Mouse (Mus musculus) liver, embryonic 11.5 days (tissue): Measurements from ENCODE around the gene 2310009B15Rik. TPM values are rescaled to one million over a fixed set of nuclear protein-coding genes. Genes with fewer than 3 reads are reported as not detected.
"Not testable (repeated sequence)": the region's sequence is repeated elsewhere in the genome, so short reads cannot be mapped to it uniquely, and the experiment has no call there.

ENCODE experiments used
- ATAC-seq: fragments of 200-750 bp; cut with Nextera tagmentation; replicated peaks from 2 replicates; pipeline ENCODE4 v1.8.0; 2017; ENCODE audit warnings: moderate number of reproducible peaks, mild to moderate bottlenecking, moderate TSS enrichment, moderate library complexity; ENCODE audit not compliant: low FRiP score
- DNase-seq: peaks from one replicate; pipeline ENCODE4 v3.0.0-alpha.2; 2017; ENCODE audit warnings: low spot score
- H3K27ac ChIP-seq: fragments of 300-500 bp; sonication (generic); 2 replicates; pipeline ENCODE4 v1.5.1; 2014; ENCODE audit warnings: mild to moderate bottlenecking, low read depth, low read length, control low read depth
- H3K27me3 ChIP-seq: fragments of 300-500 bp; sonication (generic); replicated peaks from 2 replicates; pipeline ENCODE4 v1.6.1; 2014; ENCODE audit warnings: low read length, mixed read lengths; ENCODE audit not compliant: control insufficient read depth, insufficient read depth
- H3K36me3 ChIP-seq: fragments of 300-500 bp; sonication (generic); 2 replicates; pipeline ENCODE4 v1.6.1; 2014; ENCODE audit warnings: mild to moderate bottlenecking, low read length, moderate library complexity, mixed read lengths; ENCODE audit not compliant: control insufficient read depth, insufficient read depth
- H3K4me1 ChIP-seq: fragments of 300-500 bp; sonication (generic); replicated peaks from 2 replicates; pipeline ENCODE4 v1.6.1; 2014; ENCODE audit warnings: low read length, mixed read lengths; ENCODE audit not compliant: control insufficient read depth, insufficient read depth
- H3K4me2 ChIP-seq: fragments of 300-500 bp; sonication (generic); 2 replicates; pipeline ENCODE4 v1.6.1; 2014; ENCODE audit warnings: mild to moderate bottlenecking, control low read depth, moderate library complexity
- H3K4me3 ChIP-seq: fragments of 300-500 bp; sonication (generic); 2 replicates; pipeline ENCODE4 v1.5.1; 2014; ENCODE audit warnings: low read depth, low read length, control low read depth
- H3K9ac ChIP-seq: fragments of 300-500 bp; sonication (generic); 2 replicates; pipeline ENCODE4 v1.6.1; 2014; ENCODE audit warnings: low read depth, low read length, control low read depth
- H3K9me3 ChIP-seq: fragments of 300-500 bp; sonication (generic); 2 replicates; pipeline ENCODE4 v1.6.1; 2016; ENCODE audit warnings: low read length, inconsistent platforms, mixed read lengths; ENCODE audit not compliant: control insufficient read depth
- WGBS: fragments of 180-500 bp; shearing (Covaris S2); extraction: QIAGEN DNeasy Blood & Tissue Kit; methylation state at CpG from one replicate; pipeline ENCODE4 v1.1.7; 2014; 5-methylcytosine and 5-hydroxymethylcytosine counted together
- polyA plus RNA-seq: library from polyadenylated mRNA; unstranded; fragments of >200 nt; fragmentation: Nextera tagmentation; extraction: Ambion mirVana; gene quantifications from 2 replicates; pipeline ENCODE4 v1.2.1, GENCODE M21; 2014

The 2310009B15Rik gene
- polyA plus RNA-seq = 27.8 and 31.4 TPM in 2 replicates

DNA sequence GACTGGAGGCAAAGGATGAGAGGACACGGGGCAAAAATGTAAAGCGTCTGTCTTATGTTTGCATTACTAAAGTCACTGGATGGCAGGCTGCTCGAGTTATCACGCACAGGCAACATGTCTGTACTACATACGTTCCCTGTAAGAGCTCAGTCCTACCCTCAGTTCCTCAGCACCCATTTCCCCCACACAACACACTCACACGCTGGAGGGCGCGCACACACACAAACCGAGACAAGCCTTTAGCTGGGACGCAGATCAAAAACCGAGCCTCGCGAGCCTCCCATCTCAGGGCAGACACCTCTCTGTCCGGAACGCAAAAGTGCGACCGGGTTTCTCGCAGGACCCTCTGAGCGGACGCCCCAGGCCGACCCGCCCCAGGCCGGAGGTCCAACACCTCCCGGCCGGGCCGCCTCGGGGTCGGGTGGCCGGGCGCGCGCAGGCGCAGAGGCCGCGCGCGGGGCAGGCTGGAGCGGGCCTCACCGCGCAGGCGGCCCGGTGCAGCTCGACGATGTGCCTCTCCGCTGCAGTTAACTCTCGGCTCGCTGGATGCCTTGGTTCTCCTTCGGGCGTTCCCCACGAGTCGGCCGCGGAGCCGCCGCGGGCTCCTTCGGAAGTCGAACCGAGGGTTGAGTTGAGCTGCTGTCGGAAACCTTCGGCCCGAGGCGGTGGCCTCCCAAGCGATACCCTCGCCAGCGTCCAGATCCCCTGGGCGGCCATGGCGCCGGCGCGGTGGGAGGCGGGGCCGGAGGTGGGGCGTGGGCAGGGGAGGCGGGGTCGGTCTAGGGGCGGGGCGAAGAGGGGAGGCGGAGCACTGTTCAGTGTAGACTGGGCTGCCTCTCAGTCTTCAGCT is at the start of gene 2310009B15Rik:
TSS of gene 2310009B15Rik (minus strand) at position 752 of the 850 bp plus-strand sequence.
- peak within 1 kb of the TSS; percentile 42 for H3K4me2 ChIP-seq
- peak within 1 kb of the TSS; percentile 60 for H3K9ac ChIP-seq
- not testable (repeated sequence) for H3K9me3 ChIP-seq, H3K36me3 ChIP-seq, H3K4me1 ChIP-seq, H3K27me3 ChIP-seq
- under 1% methylated on average over 43 of the region's 79 CpGs for WGBS
- peak; percentile 99 for ATAC-seq
- peak within 1 kb of the TSS; percentile 50 for H3K4me3 ChIP-seq
- H3K27ac ChIP-seq = peak within 1 kb of the TSS; percentile 58
- DNase-seq = peak; percentile 92

DNA sequence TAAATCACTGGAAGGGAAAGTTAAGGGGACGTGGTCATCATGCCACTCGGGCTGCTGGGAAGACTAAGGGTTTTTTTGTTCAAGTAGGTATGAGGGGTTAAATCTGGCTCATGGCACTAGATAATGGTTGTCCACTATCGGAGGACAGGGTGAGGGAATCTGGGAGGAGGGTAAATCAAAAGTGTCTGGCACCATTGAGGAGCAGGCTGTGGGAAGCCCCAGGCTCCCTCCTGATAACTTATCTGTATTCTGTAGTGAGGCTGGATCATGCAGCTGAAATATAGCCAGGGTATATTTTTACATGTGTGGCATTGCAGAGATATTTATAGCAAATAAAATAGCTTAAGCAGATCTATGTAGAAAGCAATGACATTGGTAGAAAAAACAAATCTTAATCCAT is 49.6 kb upstream of the 2310009B15Rik start:
- H3K27ac ChIP-seq = no peak overlapping the region
- H3K4me1 ChIP-seq = no peaks in the 10 kb centered on the region
- no peak for DNase-seq
- no peaks in the 10 kb centered on the region for H3K36me3 ChIP-seq
- no peak overlapping the region for H3K4me2 ChIP-seq
- no peak overlapping the region for H3K4me3 ChIP-seq
- ATAC-seq = no peak
- no peak overlapping the region for H3K9ac ChIP-seq
- 61% methylated on average over 3 of the region's 3 CpGs for WGBS
- no peaks in the 10 kb centered on the region for H3K9me3 ChIP-seq
- H3K27me3 ChIP-seq = no peaks in the 10 kb centered on the region

DNA sequence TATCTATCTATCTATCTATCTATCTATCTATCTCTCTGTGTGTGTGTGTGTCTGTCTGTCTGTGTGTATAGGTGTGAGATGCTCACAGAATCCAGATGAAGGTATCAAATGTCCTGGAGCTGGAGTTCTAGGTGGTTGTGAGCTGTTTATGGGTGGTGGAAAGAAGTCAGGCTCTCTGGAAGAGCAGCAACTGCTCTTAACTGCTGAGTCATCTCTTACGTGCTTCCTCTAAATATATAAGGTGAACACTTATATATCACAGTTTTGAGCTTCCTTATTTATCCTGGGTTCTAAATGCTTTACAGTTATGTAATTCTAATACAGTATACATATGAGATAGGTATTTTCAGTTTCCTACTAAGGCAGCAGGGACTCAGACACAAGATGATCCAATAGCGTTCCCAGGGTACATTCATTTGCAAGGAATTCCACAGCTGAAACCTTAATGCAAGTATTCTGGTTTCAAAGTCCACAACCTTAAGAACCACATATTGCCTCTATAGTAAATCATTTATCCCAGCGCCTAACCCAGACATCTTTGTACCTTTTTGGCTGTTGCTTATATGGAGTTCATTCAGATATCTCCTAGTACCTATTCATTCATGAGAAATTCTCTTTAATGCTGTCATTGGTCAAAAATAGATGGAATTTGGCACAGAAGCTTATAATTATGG is 48.6 kb upstream of the 2310009B15Rik start:
- H3K27ac ChIP-seq = no peak overlapping the region
- 83% methylated on average over 3 of the region's 3 CpGs for WGBS
- no peak overlapping the region for H3K4me2 ChIP-seq
- no peaks in the 10 kb centered on the region for H3K4me1 ChIP-seq
- H3K36me3 ChIP-seq = no peaks in the 10 kb centered on the region
- no peaks in the 10 kb centered on the region for H3K27me3 ChIP-seq
- no peaks in the 10 kb centered on the region for H3K9me3 ChIP-seq
- no peak overlapping the region for H3K9ac ChIP-seq
- DNase-seq = no peak
- no peak for ATAC-seq
- H3K4me3 ChIP-seq = no peak overlapping the region

GRCm38 (mm10) chr1:138903894-138904293 is 47.2 kb upstream of the 2310009B15Rik start:
- Histone ChIP-seq H3K4me1 (no peaks in the 10 kb centered on the region), H3K27ac (no peak overlapping the region), H3K9me3 (no peaks in the 10 kb centered on the region), H3K4me3 (no peak overlapping the region), H3K9ac (no peak overlapping the region), H3K27me3 (no peaks in the 10 kb centered on the region), H3K4me2 (no peak overlapping the region), H3K36me3 (no peaks in the 10 kb centered on the region)
- no peak for DNase-seq
- ATAC-seq = no peak
- WGBS = 89% methylated on average over 5 of the region's 5 CpGs

- no peak overlapping the region for H3K4me3 ChIP-seq
- H3K27me3 ChIP-seq = no peaks in the 10 kb centered on the region
- H3K9ac ChIP-seq = no peak overlapping the region
- no peak overlapping the region for H3K4me2 ChIP-seq
- 90% methylated on average over 16 of the region's 16 CpGs for WGBS
- H3K27ac ChIP-seq = no peak overlapping the region
- no peak for ATAC-seq
- H3K36me3 ChIP-seq = no peaks in the 10 kb centered on the region
- H3K4me1 ChIP-seq = no peaks in the 10 kb centered on the region
- no peaks in the 10 kb centered on the region for H3K9me3 ChIP-seq
- DNase-seq = no peak
Measured at GRCm38 (mm10) chr1:138901431-138902117, 44.9 kb upstream of the 2310009B15Rik start.

GRCm38 (mm10) chr1:138896088-138896487 is 39.4 kb upstream of the 2310009B15Rik start:
- DNase-seq = no peak
- H3K9me3 ChIP-seq = no peaks in the 10 kb centered on the region
- H3K27me3 ChIP-seq = no peaks in the 10 kb centered on the region
- H3K27ac ChIP-seq = no peak overlapping the region
- ATAC-seq = no peak
- H3K36me3 ChIP-seq = no peaks in the 10 kb centered on the region
- H3K9ac ChIP-seq = no peak overlapping the region
- 73% methylated on average over 3 of the region's 3 CpGs for WGBS
- H3K4me1 ChIP-seq = no peaks in the 10 kb centered on the region
- no peak overlapping the region for H3K4me3 ChIP-seq
- H3K4me2 ChIP-seq = no peak overlapping the region

- H3K9ac ChIP-seq = no peak overlapping the region
- no peak overlapping the region for H3K4me2 ChIP-seq
- H3K36me3 ChIP-seq = no peaks in the 10 kb centered on the region
- H3K27me3 ChIP-seq = no peaks in the 10 kb centered on the region
- no peak overlapping the region for H3K4me3 ChIP-seq
- no peaks in the 10 kb centered on the region for H3K9me3 ChIP-seq
- WGBS = 92% methylated on average over 14 of the region's 14 CpGs
- DNase-seq (no peak), ATAC-seq (no peak)
- H3K4me1 ChIP-seq = no peaks in the 10 kb centered on the region
- no peak overlapping the region for H3K27ac ChIP-seq
Measured at GRCm38 (mm10) chr1:138877470-138878254, 21.0 kb upstream of the 2310009B15Rik start.

DNA sequence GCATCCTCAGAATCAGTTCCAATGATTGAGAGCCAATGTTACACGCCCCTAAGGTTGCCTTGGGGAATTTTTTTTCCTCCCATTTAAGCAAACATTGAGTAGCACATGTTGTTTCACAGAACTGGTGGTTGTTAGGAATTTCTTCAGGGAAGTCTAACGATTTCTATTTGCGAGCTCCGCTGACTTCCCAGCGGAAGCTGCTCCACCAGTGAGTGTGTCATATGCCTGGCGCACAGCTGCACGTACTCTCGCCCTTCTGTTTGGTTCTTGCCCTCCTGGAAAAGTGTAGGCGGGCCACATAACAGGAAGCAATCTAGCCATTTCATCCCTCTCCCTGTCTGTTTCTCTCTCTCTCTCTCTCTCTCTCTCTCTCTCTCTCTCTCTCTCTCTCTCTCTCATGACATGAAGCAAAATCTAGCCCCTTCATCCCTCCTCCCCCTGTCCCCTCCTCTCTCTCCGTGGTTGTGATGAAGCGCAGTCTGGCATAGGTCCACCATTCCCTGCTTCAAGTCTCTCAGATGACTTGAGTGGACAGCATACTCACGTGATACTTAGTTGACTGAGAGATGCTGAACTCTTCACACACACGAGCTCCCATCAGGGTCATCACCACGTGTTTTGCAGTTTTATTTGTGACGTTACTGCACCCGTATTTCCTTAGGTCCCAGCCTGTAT is 19.9 kb upstream of the 2310009B15Rik start:
- Histone ChIP-seq H3K4me1 (no peaks in the 10 kb centered on the region), H3K27ac (no peak overlapping the region), H3K27me3 (no peaks in the 10 kb centered on the region), H3K9ac (no peak overlapping the region), H3K36me3 (no peaks in the 10 kb centered on the region), H3K4me3 (no peak overlapping the region), H3K9me3 (no peaks in the 10 kb centered on the region), H3K4me2 (no peak overlapping the region)
- ATAC-seq (no peak), DNase-seq (no peak)
- 77% methylated on average over 16 of the region's 16 CpGs for WGBS
